Mouse (Mus musculus): ENCODE data around the gene Ttc23. TPM values are rescaled to one million over a fixed set of nuclear protein-coding genes. Genes with fewer than 3 reads are reported as not detected.

Ttc23 gene
- polyA plus RNA-seq, 1 experiment from 2014 or later, result 7.8 TPM

DNA sequence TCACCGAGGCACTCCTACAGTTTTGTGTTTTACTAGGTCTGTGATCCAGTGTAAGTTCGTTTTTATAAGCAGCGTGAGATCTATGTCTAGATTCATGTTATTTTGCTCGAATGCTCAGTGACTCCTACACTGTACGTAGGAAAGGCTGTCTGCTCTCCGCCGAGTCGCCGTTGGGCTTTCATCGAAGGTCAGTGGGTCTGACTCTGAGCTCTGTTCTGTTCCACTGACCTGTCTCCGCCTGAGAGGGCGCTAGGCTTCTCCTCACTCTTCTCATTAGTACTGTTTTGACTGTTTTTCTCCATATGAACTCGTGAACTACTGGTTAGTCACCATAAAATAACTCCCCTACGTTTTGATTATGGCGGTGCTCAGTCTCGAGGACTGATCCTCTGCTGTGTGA is 35.8 kb downstream of the Ttc23 start:
- peaks cover 5% of the 10 kb centered on the region for H3K36me3 ChIP-seq (replicated peaks; ENCODE audit: control insufficient read depth, insufficient read depth)
- WGBS, result 83% methylated on average over 16 of the region's 16 CpGs
- H3K9me3 ChIP-seq (ENCODE audit: control insufficient read depth, low read length), result no peaks in the 10 kb centered on the region
- H3K9ac ChIP-seq, result no peak overlapping the region
- no peaks in the 10 kb centered on the region for H3K4me1 ChIP-seq (replicated peaks; ENCODE audit: control insufficient read depth, insufficient read depth, low read length)
- no peak overlapping the region for H3K4me3 ChIP-seq (replicated peaks; ENCODE audit: low read length)
- no peaks in the 10 kb centered on the region for H3K27me3 ChIP-seq (ENCODE audit: control insufficient read depth, insufficient read depth, low read length)
- H3K4me2 ChIP-seq (replicated peaks), result no peak overlapping the region
- DNase-seq (ENCODE audit: low spot score) (no peak), ATAC-seq (ENCODE audit: low FRiP score) (no peak)
- H3K27ac ChIP-seq, result no peak overlapping the region

DNA sequence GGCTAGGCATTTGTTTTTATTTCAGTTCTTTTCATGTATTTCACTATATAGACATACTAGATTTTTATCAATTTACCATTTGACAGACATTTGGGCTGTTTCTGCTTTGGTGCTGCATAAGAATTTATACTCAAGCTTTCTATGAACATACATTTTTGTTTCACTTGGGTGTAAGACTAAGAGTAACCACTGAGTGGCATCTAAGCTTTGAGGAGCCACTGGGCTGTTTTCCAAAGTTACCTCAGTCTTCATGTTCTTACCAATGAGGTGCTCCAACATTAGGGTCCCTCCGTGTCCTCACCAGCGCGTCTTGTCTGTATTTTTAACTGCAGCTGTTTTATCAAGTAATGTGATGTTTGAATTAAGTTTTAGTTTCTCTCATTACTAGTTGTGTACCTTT is 39.3 kb downstream of the Ttc23 start:
- H3K9me3 ChIP-seq (ENCODE audit: control insufficient read depth, low read length), result no peaks in the 10 kb centered on the region
- no peak for DNase-seq (ENCODE audit: low spot score)
- H3K4me1 ChIP-seq (replicated peaks; ENCODE audit: control insufficient read depth, insufficient read depth, low read length), result no peaks in the 10 kb centered on the region
- H3K4me3 ChIP-seq (replicated peaks; ENCODE audit: low read length), result no peak overlapping the region
- no peaks in the 10 kb centered on the region for H3K27me3 ChIP-seq (ENCODE audit: control insufficient read depth, insufficient read depth, low read length)
- no peak overlapping the region for H3K27ac ChIP-seq
- H3K4me2 ChIP-seq (replicated peaks), result no peak overlapping the region
- H3K36me3 ChIP-seq (replicated peaks; ENCODE audit: control insufficient read depth, insufficient read depth), result no peaks in the 10 kb centered on the region
- 98% methylated on average over 3 of the region's 3 CpGs for WGBS
- ATAC-seq (ENCODE audit: low FRiP score), result no peak
- H3K9ac ChIP-seq, result no peak overlapping the region

DNA sequence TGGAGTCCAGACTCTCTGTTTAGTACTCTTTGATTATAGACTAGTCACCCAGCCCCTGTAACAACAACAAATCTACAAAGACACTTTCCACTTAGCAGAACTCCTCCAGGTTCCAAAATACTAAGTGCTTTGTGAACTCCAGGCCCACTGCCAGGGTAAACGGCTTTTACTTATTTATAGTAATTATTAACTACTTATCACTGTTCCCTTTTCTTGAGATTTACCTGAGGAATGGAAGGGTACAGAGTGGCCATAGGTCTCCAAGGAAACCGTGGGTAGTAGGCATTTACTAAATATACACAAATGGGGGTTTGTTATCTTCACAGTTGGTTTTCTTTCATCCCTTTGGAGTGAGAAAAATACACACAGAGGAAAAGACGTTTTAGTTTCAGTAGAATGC is 41.1 kb downstream of the Ttc23 start:
- H3K27me3 ChIP-seq (ENCODE audit: control insufficient read depth, insufficient read depth, low read length), result no peaks in the 10 kb centered on the region
- H3K4me3 ChIP-seq (replicated peaks; ENCODE audit: low read length), result no peak overlapping the region
- H3K9me3 ChIP-seq (ENCODE audit: control insufficient read depth, low read length), result no peaks in the 10 kb centered on the region
- H3K4me1 ChIP-seq (replicated peaks; ENCODE audit: control insufficient read depth, insufficient read depth, low read length), result no peaks in the 10 kb centered on the region
- ATAC-seq (ENCODE audit: low FRiP score), result no peak
- no peaks in the 10 kb centered on the region for H3K36me3 ChIP-seq (replicated peaks; ENCODE audit: control insufficient read depth, insufficient read depth)
- no peak overlapping the region for H3K9ac ChIP-seq
- WGBS, result 51% methylated on average over 3 of the region's 3 CpGs
- H3K4me2 ChIP-seq (replicated peaks), result no peak overlapping the region
- peak overlapping the region; percentile 23; the same call in 1 of the 2 replicates for H3K27ac ChIP-seq
- no peak for DNase-seq (ENCODE audit: low spot score)

DNA sequence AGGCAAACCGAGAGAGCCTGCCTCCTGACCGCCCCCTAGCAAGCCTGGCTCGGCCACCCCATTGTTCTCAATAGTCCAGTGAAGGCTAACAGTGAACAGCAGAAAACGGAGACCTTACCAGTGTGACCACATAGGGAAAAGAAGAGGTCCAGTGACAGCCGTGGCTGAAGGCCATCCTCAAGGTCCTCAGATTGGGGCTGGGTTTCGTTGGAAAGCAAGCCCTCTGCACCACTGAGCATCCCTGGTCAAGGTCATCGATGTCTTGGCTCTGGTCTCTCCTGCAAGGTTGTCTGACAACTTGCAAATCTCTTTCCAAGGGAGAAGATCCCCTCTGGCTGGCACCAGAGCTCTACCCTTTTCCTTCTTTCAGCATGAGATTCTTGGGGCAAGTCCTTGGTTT is 42.6 kb downstream of the Ttc23 start:
- Histone ChIP-seq H3K4me1 (replicated peaks; ENCODE audit: control insufficient read depth, insufficient read depth, low read length) (no peaks in the 10 kb centered on the region), H3K4me2 (replicated peaks) (no peak overlapping the region), H3K27me3 (ENCODE audit: control insufficient read depth, insufficient read depth, low read length) (no peaks in the 10 kb centered on the region), H3K36me3 (replicated peaks; ENCODE audit: control insufficient read depth, insufficient read depth) (no peaks in the 10 kb centered on the region), H3K27ac (no peak overlapping the region), H3K4me3 (replicated peaks; ENCODE audit: low read length) (no peak overlapping the region), H3K9ac (no peak overlapping the region), H3K9me3 (ENCODE audit: control insufficient read depth, low read length) (no peaks in the 10 kb centered on the region)
- WGBS, result 79% methylated on average over 7 of the region's 7 CpGs
- ATAC-seq (ENCODE audit: low FRiP score) (no peak), DNase-seq (ENCODE audit: low spot score) (no peak)

DNA sequence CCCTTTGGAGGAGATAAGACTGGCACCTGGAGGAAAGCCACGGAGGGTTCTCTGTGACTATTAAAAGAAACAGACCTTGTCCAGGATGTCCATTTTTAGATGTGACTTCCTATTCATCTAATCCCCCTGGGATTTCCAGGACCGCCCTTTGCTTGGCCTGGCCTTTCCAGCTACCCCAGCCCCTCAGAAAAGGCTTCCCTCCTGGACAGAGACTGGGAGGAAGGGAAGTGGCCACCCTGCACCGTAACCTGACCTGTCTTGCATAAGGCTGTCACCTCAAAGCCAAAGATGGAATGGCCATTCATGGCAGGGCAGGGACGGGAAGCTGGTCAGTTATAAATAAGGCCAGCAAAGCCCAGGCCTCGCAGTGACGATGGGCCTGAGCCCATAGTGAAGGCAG is 43.8 kb downstream of the Ttc23 start:
- Histone ChIP-seq H3K4me2 (replicated peaks) (no peak overlapping the region), H3K9me3 (ENCODE audit: control insufficient read depth, low read length) (no peaks in the 10 kb centered on the region), H3K9ac (no peak overlapping the region), H3K4me1 (replicated peaks; ENCODE audit: control insufficient read depth, insufficient read depth, low read length) (no peaks in the 10 kb centered on the region), H3K36me3 (replicated peaks; ENCODE audit: control insufficient read depth, insufficient read depth) (no peaks in the 10 kb centered on the region), H3K4me3 (replicated peaks; ENCODE audit: low read length) (no peak overlapping the region), H3K27ac (no peak overlapping the region), H3K27me3 (ENCODE audit: control insufficient read depth, insufficient read depth, low read length) (no peaks in the 10 kb centered on the region)
- ATAC-seq (ENCODE audit: low FRiP score), result no peak
- 89% methylated on average over 6 of the region's 6 CpGs for WGBS
- DNase-seq (ENCODE audit: low spot score), result no peak

DNA sequence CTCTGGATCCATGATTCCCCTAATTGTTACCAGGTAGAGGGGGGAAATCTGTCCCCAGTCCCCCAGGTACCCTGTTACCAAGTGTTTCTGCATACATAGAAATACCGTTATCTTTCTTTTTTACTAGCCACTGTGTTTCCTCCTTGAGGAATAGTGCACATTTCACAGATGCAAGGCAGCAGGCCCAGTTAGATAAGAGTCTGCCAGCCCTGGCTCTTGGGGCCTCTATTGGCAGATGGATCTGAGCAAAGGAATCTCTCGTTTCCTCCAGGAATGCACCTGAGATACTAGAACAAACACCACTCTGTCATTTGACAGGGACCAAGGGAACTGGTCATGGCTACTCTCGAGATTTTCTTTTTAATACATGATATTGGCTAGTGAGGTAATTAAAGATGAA is 44.9 kb downstream of the Ttc23 start:
- no peak overlapping the region for H3K4me2 ChIP-seq (replicated peaks)
- no peak overlapping the region for H3K4me3 ChIP-seq (replicated peaks; ENCODE audit: low read length)
- WGBS, result 75% methylated on average over 3 of the region's 3 CpGs
- ATAC-seq (ENCODE audit: low FRiP score) (no peak), DNase-seq (ENCODE audit: low spot score) (no peak)
- H3K9ac ChIP-seq, result no peak overlapping the region
- H3K4me1 ChIP-seq (replicated peaks; ENCODE audit: control insufficient read depth, insufficient read depth, low read length), result no peaks in the 10 kb centered on the region
- no peaks in the 10 kb centered on the region for H3K27me3 ChIP-seq (ENCODE audit: control insufficient read depth, insufficient read depth, low read length)
- H3K27ac ChIP-seq, result no peak overlapping the region
- H3K9me3 ChIP-seq (ENCODE audit: control insufficient read depth, low read length), result no peaks in the 10 kb centered on the region
- H3K36me3 ChIP-seq (replicated peaks; ENCODE audit: control insufficient read depth, insufficient read depth), result no peaks in the 10 kb centered on the region

DNA sequence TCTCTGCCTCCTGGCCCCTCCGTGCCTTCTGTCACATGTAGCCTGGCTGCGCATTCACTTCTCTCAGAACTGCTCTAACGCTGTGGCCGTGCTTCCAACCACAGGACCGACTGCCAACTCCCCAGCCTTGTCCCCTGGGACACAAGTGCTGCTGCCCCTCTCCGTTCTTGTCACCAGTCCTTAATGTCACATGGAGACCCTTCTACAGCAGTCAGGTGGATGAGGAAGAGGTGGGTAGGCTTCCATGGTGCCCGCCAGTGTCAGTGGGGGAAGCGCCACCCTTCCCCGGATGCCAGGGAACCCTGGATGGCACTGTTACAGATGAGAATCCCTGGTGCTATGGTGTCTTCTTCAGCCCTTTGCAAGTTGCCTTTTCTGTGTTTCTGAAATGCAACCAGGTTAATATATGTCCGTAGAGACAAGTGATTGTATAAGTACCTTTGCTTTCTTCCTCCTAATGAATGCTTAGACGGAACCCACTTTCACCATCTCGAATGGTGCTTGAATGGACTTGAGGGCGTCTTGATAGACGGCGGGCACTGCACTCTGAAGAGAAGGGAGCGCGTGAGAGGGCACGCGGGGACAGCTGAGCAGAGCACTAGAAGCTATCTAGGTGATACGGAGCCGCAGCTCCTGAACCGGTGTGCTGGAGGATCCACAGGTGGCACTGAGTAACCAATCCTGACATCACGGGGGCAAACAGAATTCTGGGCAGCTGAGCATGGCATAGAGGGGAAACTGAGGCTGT is 45.8 kb downstream of the Ttc23 start:
- no peak overlapping the region for H3K9ac ChIP-seq
- no peaks in the 10 kb centered on the region for H3K4me1 ChIP-seq (replicated peaks; ENCODE audit: control insufficient read depth, insufficient read depth, low read length)
- no peak overlapping the region for H3K4me3 ChIP-seq (replicated peaks; ENCODE audit: low read length)
- DNase-seq (ENCODE audit: low spot score) (no peak), ATAC-seq (ENCODE audit: low FRiP score) (no peak)
- WGBS, result 92% methylated on average over 23 of the region's 23 CpGs
- no peaks in the 10 kb centered on the region for H3K36me3 ChIP-seq (replicated peaks; ENCODE audit: control insufficient read depth, insufficient read depth)
- H3K27ac ChIP-seq, result no peak overlapping the region
- no peaks in the 10 kb centered on the region for H3K27me3 ChIP-seq (ENCODE audit: control insufficient read depth, insufficient read depth, low read length)
- no peaks in the 10 kb centered on the region for H3K9me3 ChIP-seq (ENCODE audit: control insufficient read depth, low read length)
- no peak overlapping the region for H3K4me2 ChIP-seq (replicated peaks)

DNA sequence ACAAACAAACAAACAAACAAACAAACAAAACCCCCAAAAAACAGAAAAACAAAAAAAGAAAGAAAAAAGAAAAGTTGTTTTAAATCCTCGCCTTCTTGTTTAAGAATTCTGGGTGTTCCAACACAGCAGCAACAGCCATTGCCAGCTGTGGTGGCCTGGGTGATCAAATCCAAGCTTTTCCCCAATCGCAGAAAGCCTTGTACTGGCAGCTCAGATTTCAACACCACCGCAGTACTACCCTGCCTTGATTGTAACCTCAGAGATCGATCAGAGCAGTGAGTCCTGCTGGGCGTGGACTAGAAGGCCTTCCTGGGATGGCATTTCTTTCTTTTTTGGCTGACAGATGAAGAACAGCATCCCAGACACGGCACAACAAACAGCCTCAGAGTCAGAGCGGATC is 48.7 kb downstream of the Ttc23 start:
- no peaks in the 10 kb centered on the region for H3K27me3 ChIP-seq (ENCODE audit: control insufficient read depth, insufficient read depth, low read length)
- no peak overlapping the region for H3K4me2 ChIP-seq (replicated peaks)
- no peak for ATAC-seq (ENCODE audit: low FRiP score)
- 94% methylated on average over 7 of the region's 7 CpGs for WGBS
- H3K9ac ChIP-seq, result no peak overlapping the region
- H3K4me3 ChIP-seq (replicated peaks; ENCODE audit: low read length), result no peak overlapping the region
- H3K36me3 ChIP-seq (replicated peaks; ENCODE audit: control insufficient read depth, insufficient read depth), result no peaks in the 10 kb centered on the region; the same call in 1 of the 2 replicates
- H3K9me3 ChIP-seq (ENCODE audit: control insufficient read depth, low read length), result no peaks in the 10 kb centered on the region
- no peaks in the 10 kb centered on the region for H3K4me1 ChIP-seq (replicated peaks; ENCODE audit: control insufficient read depth, insufficient read depth, low read length)
- DNase-seq (ENCODE audit: low spot score), result no peak
- no peak overlapping the region for H3K27ac ChIP-seq

DNA sequence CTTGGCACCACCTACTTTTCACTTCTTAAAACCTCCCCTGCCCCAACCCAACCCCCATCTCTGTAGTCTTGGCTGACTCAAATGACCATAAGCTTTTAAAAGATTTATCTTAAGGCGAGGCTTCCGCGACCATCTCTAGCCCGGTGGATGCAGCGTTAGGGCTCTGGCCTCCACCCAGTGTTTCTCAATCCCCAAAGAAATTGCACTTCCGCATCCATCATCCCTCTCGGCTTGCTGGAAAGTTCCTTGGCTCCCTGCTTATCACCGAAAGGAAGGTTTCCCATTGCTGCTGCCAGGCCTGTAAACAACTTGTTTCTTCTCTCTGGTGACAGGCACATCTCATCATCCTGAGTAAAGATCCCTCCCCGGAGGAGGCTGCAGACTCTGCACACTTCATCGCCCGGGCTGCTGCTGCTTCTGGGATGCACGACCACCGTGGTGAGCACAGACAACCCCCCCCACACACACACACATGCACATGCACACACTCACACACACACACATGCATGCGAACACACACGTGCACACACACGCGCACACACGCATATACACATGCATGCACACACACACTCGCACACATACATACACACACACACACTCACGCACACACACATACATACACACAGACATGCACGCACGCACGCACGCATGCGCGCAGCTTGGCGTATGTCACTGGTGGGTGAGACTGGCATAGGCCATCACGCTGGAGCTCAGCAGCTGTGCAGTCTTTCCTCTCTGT is 50.9 kb downstream of the Ttc23 start:
- Histone ChIP-seq H3K4me2 (replicated peaks) (no peak overlapping the region), H3K36me3 (replicated peaks; ENCODE audit: control insufficient read depth, insufficient read depth) (no peaks in the 10 kb centered on the region; the same call in 1 of the 2 replicates), H3K9ac (no peak overlapping the region), H3K4me1 (replicated peaks; ENCODE audit: control insufficient read depth, insufficient read depth, low read length) (peaks cover 5% of the 10 kb centered on the region; the same call in 1 of the 2 replicates), H3K4me3 (replicated peaks; ENCODE audit: low read length) (no peak overlapping the region), H3K9me3 (ENCODE audit: control insufficient read depth, low read length) (no peaks in the 10 kb centered on the region), H3K27ac (no peak overlapping the region), H3K27me3 (ENCODE audit: control insufficient read depth, insufficient read depth, low read length) (no peaks in the 10 kb centered on the region)
- WGBS, result 91% methylated on average over 28 of the region's 28 CpGs
- ATAC-seq (ENCODE audit: low FRiP score), result no peak
- no peak for DNase-seq (ENCODE audit: low spot score)

Data from hindbrain, embryonic 14.5 days (tissue).